Mouse (Mus musculus): ENCODE data around the gene Slc28a3. TPM values are rescaled to one million over a fixed set of nuclear protein-coding genes. Genes with fewer than 3 reads are reported as not detected.

Slc28a3 gene
- polyA plus RNA-seq, 1 experiment from 2014 or later: 0.10 TPM

GRCm38 (mm10) chr13:58619301-58619700, 8.6 kb upstream of the Slc28a3 start:
- WGBS: 65% methylated on average over 5 of the region's 5 CpGs
- no peak overlapping the region for H3K4me3 ChIP-seq (replicated peaks)
- no peak overlapping the region for H3K27ac ChIP-seq
- H3K27me3 ChIP-seq: no peaks in the 10 kb centered on the region
- no peaks in the 10 kb centered on the region for H3K36me3 ChIP-seq
- H3K4me2 ChIP-seq: no peak overlapping the region
- no peaks in the 10 kb centered on the region for H3K4me1 ChIP-seq (replicated peaks)
- H3K9ac ChIP-seq (replicated peaks): no peak overlapping the region
- H3K9me3 ChIP-seq: no peaks in the 10 kb centered on the region
- ATAC-seq (ENCODE audit: insufficient number of reproducible peaks, insufficient read depth, low FRiP score, low TSS enrichment, low read depth): no peak

- no peak overlapping the region for H3K27ac ChIP-seq
- WGBS: 15% methylated on average over 7 of the region's 7 CpGs
- H3K4me2 ChIP-seq: no peak overlapping the region; the same call in 1 of the 2 replicates
- H3K9me3 ChIP-seq: no peaks in the 10 kb centered on the region
- no peak overlapping the region for H3K4me3 ChIP-seq (replicated peaks)
- peaks cover 27% of the 10 kb centered on the region for H3K4me1 ChIP-seq (replicated peaks)
- H3K36me3 ChIP-seq: no peaks in the 10 kb centered on the region
- no peak for ATAC-seq (ENCODE audit: insufficient number of reproducible peaks, insufficient read depth, low FRiP score, low TSS enrichment, low read depth)
- no peak overlapping the region for H3K9ac ChIP-seq (replicated peaks)
- peaks cover 8% of the 10 kb centered on the region for H3K27me3 ChIP-seq
Observed at GRCm38 (mm10) chr13:58610059-58610458, 618 bp downstream of the Slc28a3 start.

DNA sequence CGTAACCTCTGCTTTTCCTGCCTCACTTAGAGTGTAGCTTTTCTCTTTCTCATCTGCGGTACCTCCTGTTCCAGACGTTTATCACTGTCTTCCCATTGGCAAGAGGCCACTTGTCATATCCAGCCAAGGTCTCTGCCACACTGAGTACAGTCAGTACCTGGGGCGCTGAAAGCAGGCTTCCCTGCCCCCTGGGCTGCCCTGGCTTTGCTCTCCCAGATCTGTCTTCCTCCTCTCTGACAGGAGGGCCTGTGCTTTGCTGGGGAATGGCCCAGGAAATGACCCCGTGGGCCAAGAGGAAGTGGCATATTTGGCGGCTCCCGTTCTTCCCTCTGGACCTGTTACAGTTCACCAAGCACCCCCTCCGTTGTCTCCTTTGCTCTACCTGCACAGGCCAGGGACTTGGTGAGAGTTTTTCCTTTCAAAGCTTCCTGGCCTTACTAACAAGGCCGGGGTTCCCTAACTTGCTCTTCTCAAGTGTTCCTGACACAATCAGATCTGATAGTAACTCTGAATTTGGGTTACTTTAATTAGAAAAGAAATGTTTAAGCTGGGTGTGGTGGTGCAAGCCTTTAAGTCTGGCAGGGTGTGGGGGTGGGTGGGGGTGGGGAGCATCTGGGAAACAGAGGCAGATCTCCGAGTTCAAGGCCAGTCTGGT, 9.3 kb downstream of the Slc28a3 start:
- WGBS: 60% methylated on average over 10 of the region's 10 CpGs
- Histone ChIP-seq H3K9ac (replicated peaks) (no peak overlapping the region), H3K27ac (no peak overlapping the region), H3K27me3 (no peaks in the 10 kb centered on the region), H3K36me3 (no peaks in the 10 kb centered on the region), H3K9me3 (no peaks in the 10 kb centered on the region), H3K4me2 (no peak overlapping the region), H3K4me3 (replicated peaks) (no peak overlapping the region), H3K4me1 (replicated peaks) (peaks cover 15% of the 10 kb centered on the region)
- no peak for ATAC-seq (ENCODE audit: insufficient number of reproducible peaks, insufficient read depth, low FRiP score, low TSS enrichment, low read depth)

DNA sequence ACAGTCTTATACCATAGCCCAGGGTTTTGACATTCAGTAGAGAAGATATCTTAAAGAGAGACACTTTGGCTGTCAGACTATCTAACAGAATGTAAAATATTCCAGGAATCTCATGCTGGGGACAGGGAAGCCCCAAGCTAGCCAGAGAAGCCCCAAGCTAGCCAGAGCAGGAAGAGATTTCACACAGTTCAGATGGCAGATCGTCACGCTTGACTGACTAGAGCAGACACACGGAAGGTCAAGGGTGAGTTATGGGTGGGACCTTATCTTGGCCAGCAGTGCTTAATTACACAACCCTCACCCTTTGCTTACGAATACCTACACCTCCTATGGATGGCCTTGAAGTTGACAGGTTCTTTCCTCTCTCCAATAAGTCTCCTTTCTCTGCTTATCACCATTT, 12.1 kb downstream of the Slc28a3 start:
- 71% methylated on average over 4 of the region's 4 CpGs for WGBS
- Histone ChIP-seq H3K4me2 (no peak overlapping the region), H3K9ac (replicated peaks) (no peak overlapping the region), H3K4me1 (replicated peaks) (peaks cover 15% of the 10 kb centered on the region), H3K4me3 (replicated peaks) (no peak overlapping the region), H3K9me3 (no peaks in the 10 kb centered on the region), H3K27me3 (no peaks in the 10 kb centered on the region), H3K27ac (no peak overlapping the region), H3K36me3 (no peaks in the 10 kb centered on the region)
- ATAC-seq (ENCODE audit: insufficient number of reproducible peaks, insufficient read depth, low FRiP score, low TSS enrichment, low read depth): no peak

DNA sequence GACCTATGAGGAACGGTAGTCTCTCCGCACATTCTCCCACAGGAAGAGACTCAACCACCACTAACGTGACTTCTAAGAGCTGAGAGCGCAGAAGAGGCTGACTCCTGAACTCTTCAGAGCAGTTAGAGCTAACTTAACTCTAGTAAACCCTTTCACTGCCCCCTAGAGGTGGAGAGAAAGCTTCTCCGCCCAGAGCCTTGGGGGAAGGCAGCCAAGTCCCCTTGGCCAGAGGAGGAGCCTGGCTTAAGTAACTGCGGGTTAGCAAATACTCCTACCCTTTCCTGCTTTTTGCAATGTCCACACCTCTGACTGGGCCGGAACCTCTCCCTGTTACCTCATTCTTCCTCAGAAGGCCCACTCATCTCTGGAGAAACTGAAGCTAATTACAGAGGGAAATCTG, 17.5 kb downstream of the Slc28a3 start:
- Histone ChIP-seq H3K27me3 (no peaks in the 10 kb centered on the region), H3K9ac (replicated peaks) (no peak overlapping the region), H3K36me3 (no peaks in the 10 kb centered on the region), H3K4me3 (replicated peaks) (no peak overlapping the region), H3K27ac (no peak overlapping the region), H3K4me2 (no peak overlapping the region), H3K9me3 (no peaks in the 10 kb centered on the region), H3K4me1 (replicated peaks) (peaks cover 10% of the 10 kb centered on the region)
- 18% methylated on average over 7 of the region's 7 CpGs for WGBS
- no peak for ATAC-seq (ENCODE audit: insufficient number of reproducible peaks, insufficient read depth, low FRiP score, low TSS enrichment, low read depth)

DNA sequence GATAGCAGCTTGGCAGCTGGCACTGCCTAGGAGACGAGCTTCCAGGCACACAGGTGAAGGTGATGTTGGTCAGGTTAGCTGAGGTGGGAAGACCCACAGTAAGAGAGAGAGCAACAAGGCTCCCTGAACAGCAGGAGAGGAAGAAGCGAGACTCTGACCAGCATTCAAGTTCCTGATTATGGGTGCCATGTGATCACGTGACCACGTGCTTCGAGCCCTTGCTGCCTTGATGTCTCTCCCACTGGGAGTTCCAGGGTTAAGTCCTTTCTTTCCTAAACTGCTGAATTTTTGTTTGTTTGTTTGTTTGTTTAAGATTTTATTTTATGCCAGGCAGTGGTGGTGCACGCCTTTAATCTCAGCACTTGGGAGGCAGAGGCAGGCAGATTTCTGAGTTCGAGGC, 18.8 kb downstream of the Slc28a3 start:
- Histone ChIP-seq H3K4me3 (replicated peaks) (no peak overlapping the region), H3K4me1 (replicated peaks) (peaks cover 10% of the 10 kb centered on the region), H3K36me3 (no peaks in the 10 kb centered on the region), H3K27me3 (no peaks in the 10 kb centered on the region), H3K9me3 (no peaks in the 10 kb centered on the region), H3K27ac (no peak overlapping the region), H3K9ac (replicated peaks) (no peak overlapping the region), H3K4me2 (no peak overlapping the region)
- WGBS: 88% methylated on average over 7 of the region's 7 CpGs
- no peak for ATAC-seq (ENCODE audit: insufficient number of reproducible peaks, insufficient read depth, low FRiP score, low TSS enrichment, low read depth)

DNA sequence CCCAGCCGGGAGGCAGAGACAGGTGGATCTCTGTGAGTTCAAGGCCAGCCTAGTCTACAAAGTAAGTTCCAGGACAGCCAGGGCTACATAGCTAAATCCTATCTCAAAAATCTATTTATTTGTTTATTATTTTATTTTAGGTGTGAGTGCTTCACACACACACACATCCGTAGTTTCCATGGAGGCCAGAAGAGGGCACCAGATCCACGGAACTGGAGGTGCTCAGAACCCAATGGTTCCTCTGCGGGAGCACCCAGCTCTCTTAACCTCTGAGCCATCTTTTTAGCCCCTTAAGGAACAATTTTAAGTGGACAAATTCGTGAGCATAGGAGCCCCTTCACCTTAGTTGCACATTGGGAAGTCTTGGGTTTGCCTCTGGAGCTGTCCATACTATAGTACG, 20.0 kb downstream of the Slc28a3 start:
- 43% methylated on average over 6 of the region's 6 CpGs for WGBS
- no peak for ATAC-seq (ENCODE audit: insufficient number of reproducible peaks, insufficient read depth, low FRiP score, low TSS enrichment, low read depth)
- Histone ChIP-seq H3K27ac (no peak overlapping the region), H3K4me3 (replicated peaks) (no peak overlapping the region), H3K9ac (replicated peaks) (no peak overlapping the region), H3K9me3 (no peaks in the 10 kb centered on the region), H3K36me3 (no peaks in the 10 kb centered on the region), H3K27me3 (no peaks in the 10 kb centered on the region), H3K4me1 (replicated peaks) (peaks cover 10% of the 10 kb centered on the region), H3K4me2 (no peak overlapping the region)

DNA sequence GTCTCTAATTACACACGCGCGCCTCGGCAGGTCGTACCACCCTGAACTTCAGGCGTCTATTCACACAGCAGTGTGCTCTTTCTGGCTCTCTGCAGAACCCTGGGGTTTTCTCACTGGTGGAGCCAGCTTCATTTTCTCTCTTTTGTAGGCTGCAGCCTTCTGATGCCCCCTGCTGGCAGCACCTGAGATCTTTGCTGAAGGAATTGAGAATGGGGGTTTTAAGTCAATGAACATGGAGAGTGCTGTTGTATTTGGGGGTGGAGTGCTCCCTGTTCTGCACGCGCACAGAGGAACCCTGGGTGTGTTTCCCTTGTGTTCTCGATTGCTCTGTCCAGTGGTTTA, 21.2 kb downstream of the Slc28a3 start:
- WGBS: 3% methylated on average over 9 of the region's 9 CpGs
- Histone ChIP-seq H3K36me3 (no peaks in the 10 kb centered on the region), H3K9ac (replicated peaks) (0 out of 2 replicates have a peak overlapping the region, but pooled peaks have one; percentile 37), H3K4me3 (replicated peaks) (no peak overlapping the region; the same call in 1 of the 2 replicates), H3K27me3 (no peaks in the 10 kb centered on the region), H3K27ac (peak overlapping the region; percentile 56; the same call in 1 of the 2 replicates), H3K4me1 (replicated peaks) (peaks cover 10% of the 10 kb centered on the region), H3K4me2 (peak overlapping the region; percentile 46), H3K9me3 (no peaks in the 10 kb centered on the region)
- no peak; the same call in 1 of the 2 replicates for ATAC-seq (ENCODE audit: insufficient number of reproducible peaks, insufficient read depth, low FRiP score, low TSS enrichment, low read depth)

- WGBS: 57% methylated on average over 15 of the region's 15 CpGs
- Histone ChIP-seq H3K36me3 (no peaks in the 10 kb centered on the region), H3K4me2 (peak overlapping the region; percentile 46), H3K4me1 (replicated peaks) (peaks cover 10% of the 10 kb centered on the region), H3K9me3 (no peaks in the 10 kb centered on the region), H3K9ac (replicated peaks) (peak overlapping the region; percentile 37; the same call in 1 of the 2 replicates), H3K27me3 (no peaks in the 10 kb centered on the region), H3K4me3 (replicated peaks) (no peak overlapping the region; the same call in 1 of the 2 replicates), H3K27ac (peak overlapping the region; percentile 56; the same call in 1 of the 2 replicates)
- no peak for ATAC-seq (ENCODE audit: insufficient number of reproducible peaks, insufficient read depth, low FRiP score, low TSS enrichment, low read depth)
Observed at GRCm38 (mm10) chr13:58588655-58589516, 21.8 kb downstream of the Slc28a3 start.

GRCm38 (mm10) chr13:58587962-58588361, 22.7 kb downstream of the Slc28a3 start:
- no peaks in the 10 kb centered on the region for H3K9me3 ChIP-seq
- ATAC-seq (ENCODE audit: insufficient number of reproducible peaks, insufficient read depth, low FRiP score, low TSS enrichment, low read depth): no peak

GRCm38 (mm10) chr13:58566181-58566580, 44.5 kb downstream of the Slc28a3 start:
- no peak overlapping the region for H3K27ac ChIP-seq
- H3K27me3 ChIP-seq: no peaks in the 10 kb centered on the region
- 89% methylated on average over 9 of the region's 9 CpGs for WGBS
- no peak overlapping the region for H3K4me3 ChIP-seq (replicated peaks)
- ATAC-seq (ENCODE audit: insufficient number of reproducible peaks, insufficient read depth, low FRiP score, low TSS enrichment, low read depth): no peak
- no peak overlapping the region for H3K9ac ChIP-seq (replicated peaks)
- H3K4me2 ChIP-seq: no peak overlapping the region
- H3K9me3 ChIP-seq: no peaks in the 10 kb centered on the region
- H3K36me3 ChIP-seq: no peaks in the 10 kb centered on the region
- H3K4me1 ChIP-seq (replicated peaks): 0 out of 2 replicates have a peak, but pooled peaks cover 6% of the 10 kb centered on the region

More at GRCm38 (mm10) chr13:58587962-58588361, 22.7 kb downstream of the Slc28a3 start:
- Histone ChIP-seq H3K4me3 (replicated peaks) (no peak overlapping the region), H3K36me3 (no peaks in the 10 kb centered on the region), H3K4me2 (no peak overlapping the region), H3K27me3 (no peaks in the 10 kb centered on the region), H3K27ac (no peak overlapping the region), H3K4me1 (replicated peaks) (peaks cover 10% of the 10 kb centered on the region), H3K9ac (replicated peaks) (no peak overlapping the region)
- 87% methylated on average over 7 of the region's 7 CpGs for WGBS

Measured in limb, embryonic 12.5 days (tissue).